Mouse (Mus musculus): ENCODE results near the gene Brsk1. TPM values are rescaled to one million over a fixed set of nuclear protein-coding genes. Genes with fewer than 3 reads are reported as not detected.
A peak's percentile ranks its signal among the peaks of the same experiment; 100 is the strongest.

Gene Brsk1
- total RNA-seq, 2 experiments from 2014 or later: 258 to 262 TPM

DNA sequence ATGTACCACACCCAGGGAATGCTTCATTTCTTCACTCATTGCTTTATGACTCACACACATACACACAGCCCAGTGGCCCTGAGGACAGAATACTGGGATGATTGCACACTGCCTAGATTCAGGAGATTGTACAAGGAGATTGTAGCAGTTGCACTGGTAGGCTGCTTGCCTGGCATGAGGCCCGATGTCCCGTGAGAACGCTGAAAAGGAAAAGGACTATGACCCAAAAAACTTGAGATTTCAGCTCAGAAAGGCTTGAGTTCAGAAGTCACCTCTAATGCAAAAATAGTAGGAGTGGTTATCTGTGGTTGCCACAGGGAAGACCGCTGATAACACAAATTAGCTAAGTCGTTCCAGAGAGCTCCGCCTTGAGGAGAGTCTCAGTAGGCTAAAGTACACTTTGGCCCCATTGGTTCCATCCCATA is 42.6 kb downstream of the Brsk1 start:
- no peak for DNase-seq
- intact Hi-C loops (cut with DNase I): no loop called here

DNA sequence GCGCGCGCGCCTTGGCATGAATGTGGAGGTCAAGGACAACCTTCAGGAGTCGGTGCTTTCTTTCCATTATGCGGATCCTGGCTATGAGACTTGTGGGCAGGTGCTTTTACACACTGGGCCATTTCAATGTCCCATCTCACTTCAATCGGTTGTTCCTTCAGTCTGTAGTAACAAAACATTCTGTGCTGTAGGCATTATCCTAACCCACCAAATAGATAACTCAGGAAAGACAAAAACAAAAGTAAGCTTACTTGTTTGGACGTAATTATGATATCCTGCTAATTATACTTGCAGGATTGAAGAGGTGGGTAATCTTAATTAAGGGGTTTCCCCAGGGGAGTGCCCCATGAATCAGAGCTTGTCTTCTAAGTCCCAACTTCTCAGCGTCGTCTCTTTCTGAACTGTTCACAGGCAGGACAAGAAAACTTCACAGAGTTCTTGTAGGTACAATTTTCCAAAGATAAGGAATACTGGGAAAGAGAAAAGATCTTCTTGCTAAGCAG is 48.7 kb downstream of the Brsk1 start:
- intact Hi-C loops (cut with DNase I): no loop called here
- no peak for DNase-seq

DNA sequence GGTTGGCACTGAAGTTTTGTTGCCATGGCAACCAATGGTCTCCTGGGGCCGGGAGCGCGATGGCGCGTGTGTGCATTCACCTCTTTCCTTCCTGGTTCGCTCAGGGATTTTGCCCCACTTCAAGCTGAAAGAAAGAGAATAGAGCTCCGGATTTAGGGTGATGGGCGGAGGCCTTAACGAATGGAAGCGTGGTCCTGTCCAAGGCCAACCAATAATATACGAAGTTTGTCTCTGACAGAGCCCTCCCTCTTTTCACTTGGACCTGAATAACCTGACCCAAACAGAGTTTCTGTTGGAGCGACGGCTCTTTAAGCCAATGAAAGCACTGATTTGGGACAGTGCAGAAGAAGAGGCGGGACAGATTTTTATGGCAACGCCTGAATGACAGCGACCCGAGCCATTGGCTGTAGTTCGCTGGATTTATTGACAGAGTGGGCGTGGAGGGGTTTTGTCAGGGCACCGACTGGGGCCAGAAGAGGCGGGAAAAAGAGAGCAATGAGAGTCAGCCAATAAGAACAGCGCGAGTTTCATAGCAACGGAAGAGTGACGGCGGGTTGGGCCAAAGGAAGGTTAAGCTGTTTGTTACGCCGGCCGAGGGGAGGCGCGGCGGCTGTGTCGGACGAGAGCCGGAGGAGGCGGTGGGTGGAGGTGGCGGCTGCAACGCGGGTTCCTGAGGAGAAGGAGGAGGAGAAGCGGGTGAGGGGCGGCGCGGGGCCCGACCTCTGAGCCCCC is 49.3 kb downstream of the Brsk1 start, which contains the start of gene Kmt5c:
TSS of gene Kmt5c (plus strand) at position 572 of the 732 bp plus-strand sequence.
- intact Hi-C loops (cut with DNase I): no loop called here
- peak; percentile 98 for DNase-seq

DNA sequence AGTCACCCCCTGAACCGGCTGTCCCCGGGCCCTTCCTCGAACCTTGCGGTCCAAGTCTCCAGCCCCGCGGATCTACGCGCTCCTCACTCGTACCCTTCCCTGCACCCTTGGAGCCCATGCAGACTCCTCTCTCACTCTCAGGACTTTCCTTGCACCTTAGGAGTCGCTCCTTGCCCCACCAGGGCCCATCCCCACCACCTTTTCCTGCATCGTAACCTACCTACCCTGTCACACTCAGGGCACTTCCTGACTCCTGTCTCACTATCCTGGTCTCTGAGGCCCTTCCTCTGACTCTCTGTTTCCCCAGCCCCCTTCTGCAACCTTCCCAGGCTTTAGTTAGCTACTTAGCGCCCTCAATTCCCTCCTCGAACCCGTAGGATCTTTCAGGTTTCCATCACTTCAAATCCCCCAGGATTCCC is 49.9 kb downstream of the Brsk1 start:
- intact Hi-C loops (cut with DNase I): no loop called here
- no peak for DNase-seq

DNA sequence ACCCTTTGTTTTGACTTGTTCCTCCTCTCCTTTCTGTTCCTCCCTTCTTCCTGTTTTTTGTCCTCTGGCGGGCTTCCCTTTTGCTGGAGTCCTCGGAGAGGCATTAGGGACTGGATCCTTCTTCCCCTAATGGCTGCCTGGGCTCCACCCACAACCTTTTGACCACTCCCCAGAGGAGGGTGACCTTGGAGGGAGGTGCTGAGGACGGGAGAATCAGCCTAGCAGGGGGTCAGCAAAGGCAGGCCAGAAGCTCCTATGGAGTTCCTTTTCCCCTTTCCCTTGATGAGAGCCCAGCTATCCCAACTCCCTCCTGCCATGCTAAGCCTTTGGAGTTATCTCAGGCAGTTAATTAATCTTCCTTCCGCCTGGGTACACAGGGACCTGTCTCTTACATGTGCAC is 50.7 kb downstream of the Brsk1 start:
- DNase-seq: peak; percentile 52
- intact Hi-C loops (cut with DNase I): no loop called here

DNA sequence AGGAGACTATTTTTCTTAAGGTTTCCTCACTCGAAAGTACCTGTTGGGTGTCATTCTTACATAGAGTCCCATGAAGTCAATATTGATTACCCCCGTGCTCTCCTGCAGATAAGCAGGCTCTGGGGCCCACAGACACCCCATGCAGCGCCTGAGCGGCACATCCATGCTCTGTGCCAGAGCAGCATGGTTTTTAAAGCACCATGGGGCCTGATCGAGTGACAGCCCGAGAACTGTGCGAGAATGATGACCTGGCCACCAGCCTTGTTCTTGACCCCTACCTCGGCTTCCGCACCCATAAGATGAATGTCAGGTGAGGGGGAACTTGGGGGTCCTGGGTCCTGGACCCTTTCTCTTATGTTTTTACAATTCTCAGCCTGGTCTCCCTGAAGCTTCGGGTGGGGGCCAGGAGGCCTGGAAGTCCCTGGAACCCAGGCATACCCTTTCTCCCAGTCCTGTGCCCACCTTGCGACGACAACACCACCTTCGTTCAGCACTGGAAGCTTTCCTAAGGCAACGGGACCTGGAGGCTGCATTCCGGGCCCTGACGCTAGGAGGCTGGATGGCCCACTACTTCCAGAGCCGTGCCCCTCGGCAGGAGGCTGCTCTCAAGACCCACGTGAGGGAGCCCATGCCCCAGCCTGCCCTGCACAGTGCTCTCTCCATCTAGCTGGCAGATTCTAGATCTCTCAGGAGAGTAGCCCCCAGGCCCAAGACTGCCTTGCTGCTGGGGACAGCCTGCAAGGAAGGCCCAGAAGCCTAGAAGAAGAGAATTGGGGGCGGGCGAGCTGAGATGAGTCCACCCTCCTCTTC is 51.5 kb downstream of the Brsk1 start:
- intact Hi-C loops (cut with DNase I): no loop called here

DNA sequence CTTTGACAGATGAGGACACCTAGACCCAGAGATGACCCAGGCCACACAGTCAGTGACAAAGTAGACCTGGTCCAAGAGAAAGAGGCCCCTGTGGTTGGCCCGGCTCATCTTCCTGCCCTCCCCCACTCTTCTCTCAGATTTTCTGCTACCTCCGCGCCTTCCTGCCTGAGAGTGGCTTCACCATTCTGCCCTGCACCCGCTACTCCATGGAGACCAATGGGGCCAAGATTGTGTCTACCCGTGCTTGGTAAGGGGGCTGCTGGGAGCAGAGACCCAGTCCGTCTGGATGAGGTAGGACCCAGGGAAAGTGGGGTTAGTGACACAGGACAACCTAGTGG is 52.0 kb downstream of the Brsk1 start:
- DNase-seq: no peak
- intact Hi-C loops (cut with DNase I): no loop called here

More for the DNA sequence above, 51.5 kb downstream of the Brsk1 start:
- no peak for DNase-seq

DNA sequence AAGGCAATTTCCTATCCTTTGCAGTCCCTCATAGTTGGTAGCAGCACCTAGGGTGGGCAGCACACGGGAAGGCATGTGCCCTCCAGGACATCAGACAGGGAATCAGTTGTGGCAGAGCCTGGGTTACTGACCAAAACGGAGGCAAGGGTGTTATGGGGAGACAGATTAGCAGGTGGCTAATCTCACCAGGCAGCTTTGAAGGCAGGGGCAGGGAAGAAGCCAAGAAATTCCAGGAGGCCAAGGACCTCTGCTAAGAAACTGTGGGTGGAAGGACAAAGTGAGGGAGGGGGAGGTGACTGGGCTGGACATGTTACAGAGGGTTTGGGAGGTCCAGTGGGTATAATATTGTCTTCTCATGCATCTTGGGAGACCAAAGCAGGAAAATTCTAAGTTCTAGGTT is 53.0 kb downstream of the Brsk1 start:
- intact Hi-C loops (cut with DNase I): no loop called here

DNA sequence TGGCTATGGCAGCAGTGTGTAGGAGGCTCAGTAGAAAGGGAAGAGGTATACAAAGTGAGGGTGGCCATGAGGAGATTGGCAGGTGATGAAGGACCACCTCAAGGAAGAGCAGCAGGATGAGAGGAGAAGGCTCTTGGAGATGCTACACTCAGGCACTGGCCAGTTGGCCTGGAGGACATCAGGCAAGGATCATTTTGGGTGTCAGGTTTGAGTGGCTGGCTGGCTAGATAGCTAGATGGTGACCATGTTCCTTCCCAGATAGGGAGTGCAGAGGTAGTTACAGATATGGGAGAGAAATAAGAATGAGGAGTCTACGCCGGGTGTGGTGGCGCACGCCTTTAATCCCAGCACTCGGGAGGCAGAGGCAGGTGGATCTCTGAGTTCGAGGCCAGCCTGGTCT is 54.5 kb downstream of the Brsk1 start:
- intact Hi-C loops (cut with DNase I): no loop called here
- no peak for DNase-seq

More for the DNA sequence above, 53.0 kb downstream of the Brsk1 start:
- DNase-seq: no peak

DNA sequence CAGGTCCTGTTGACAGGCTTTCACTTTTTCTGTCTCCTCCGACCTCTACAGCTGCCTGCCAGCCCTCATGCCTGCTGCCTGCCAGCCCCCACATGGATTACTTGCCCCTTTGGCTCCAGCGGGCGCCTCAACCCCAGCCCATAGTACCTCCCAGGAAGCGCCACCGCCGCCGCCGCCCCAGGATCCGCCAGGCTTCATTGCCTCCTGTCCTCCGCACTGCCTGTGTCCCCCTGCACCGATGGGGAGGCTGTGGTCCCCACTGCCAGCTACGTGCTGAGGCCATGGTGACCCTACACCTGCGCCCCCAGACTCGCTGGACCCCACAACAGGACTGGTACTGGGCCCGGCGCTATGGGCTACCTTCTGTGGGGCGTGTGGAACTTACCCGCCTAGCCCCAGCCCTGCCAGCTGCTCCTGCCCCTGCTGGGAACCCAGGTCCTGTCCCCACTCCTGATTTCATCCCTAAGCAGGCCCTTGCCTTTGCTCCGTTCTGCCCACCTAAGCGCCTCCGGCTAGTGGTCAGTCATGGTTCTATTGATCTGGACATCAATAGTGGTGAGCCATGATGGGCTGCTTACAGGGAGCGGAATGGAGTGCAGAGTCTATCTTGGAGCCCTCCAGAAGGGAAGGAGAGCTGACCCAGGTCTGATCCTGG is 56.0 kb downstream of the Brsk1 start:
- intact Hi-C loops (cut with DNase I): no loop called here
- DNase-seq: no peak

DNA sequence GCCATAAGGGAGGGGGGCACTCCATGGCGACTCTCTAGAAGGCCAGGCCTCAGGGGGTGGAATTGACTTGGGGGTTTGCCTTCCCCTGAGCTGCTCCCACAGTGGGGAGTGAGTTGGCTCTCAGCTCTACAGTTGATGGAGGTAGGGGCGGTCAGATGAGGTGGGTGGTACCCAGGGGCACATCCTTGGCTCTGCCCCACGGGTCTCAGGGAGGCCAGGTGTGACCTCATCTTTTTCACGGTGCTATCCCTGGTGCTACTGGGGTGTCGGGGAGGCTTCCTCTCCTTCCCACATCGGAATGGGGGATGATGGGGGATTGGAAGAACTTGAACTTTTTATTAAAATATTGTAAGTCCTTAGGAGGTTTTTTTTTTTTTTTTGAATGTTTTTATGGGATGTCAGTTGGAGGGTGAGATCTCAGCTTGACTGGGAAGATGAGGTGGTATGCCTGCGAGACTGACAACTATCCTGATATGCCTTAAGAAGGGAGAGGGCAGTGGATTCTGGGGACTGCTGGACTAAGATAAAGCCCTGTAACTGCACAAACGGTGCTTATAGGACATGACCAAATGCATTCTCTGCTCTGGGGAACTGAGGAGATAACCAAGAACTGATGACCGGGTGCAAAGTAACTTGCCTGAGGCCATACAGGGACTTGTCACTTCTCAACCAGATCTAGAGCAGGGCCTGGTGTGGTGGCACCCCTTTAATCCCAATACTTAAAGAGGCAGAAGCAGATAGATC is 56.9 kb downstream of the Brsk1 start:
- no peak for DNase-seq

DNA sequence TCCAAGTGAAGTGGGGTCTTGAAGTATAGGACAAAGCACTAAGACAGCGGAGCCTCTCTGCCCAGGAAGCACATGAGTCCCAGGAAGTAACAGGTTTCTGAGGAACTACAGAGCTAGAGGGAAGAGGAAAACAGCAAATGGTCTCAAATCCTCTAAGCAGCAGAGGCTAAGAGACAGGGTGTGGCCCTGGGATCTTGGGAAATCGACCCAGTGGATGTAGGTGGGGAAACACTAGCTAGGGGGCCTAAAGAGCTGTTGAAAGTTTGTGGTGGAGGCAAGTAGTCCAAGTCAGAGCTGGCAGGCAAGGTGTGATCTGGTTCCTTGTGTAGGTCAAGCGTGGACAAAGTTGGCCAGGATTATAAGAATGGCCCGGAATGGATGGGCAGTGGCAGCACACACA is 57.9 kb downstream of the Brsk1 start:
- intact Hi-C loops (cut with DNase I): no loop called here
- DNase-seq: no peak

More for the DNA sequence above, 56.9 kb downstream of the Brsk1 start:
- intact Hi-C loops (cut with DNase I): no loop called here

DNA sequence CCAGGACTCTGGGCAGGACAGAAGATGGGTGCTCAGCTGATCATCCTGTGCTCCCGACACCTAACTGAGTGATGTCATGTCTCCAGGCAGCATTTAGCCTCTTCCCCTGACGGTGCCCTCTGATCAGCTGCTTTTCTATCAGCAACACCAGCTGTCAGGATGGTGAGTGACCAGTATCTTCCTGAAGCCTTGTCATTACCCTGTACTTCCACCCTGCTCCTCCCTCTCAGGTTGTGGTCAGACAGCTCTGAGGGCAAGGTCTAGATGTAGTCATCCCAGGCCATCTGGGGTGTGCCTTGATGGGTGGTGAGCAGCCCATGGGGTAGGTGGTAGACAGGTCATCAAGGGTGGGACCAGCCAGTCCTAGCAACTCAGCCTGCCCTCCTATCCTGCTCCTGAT is 58.8 kb downstream of the Brsk1 start:
- no peak for DNase-seq
- intact Hi-C loops (cut with DNase I): no loop called here

DNA sequence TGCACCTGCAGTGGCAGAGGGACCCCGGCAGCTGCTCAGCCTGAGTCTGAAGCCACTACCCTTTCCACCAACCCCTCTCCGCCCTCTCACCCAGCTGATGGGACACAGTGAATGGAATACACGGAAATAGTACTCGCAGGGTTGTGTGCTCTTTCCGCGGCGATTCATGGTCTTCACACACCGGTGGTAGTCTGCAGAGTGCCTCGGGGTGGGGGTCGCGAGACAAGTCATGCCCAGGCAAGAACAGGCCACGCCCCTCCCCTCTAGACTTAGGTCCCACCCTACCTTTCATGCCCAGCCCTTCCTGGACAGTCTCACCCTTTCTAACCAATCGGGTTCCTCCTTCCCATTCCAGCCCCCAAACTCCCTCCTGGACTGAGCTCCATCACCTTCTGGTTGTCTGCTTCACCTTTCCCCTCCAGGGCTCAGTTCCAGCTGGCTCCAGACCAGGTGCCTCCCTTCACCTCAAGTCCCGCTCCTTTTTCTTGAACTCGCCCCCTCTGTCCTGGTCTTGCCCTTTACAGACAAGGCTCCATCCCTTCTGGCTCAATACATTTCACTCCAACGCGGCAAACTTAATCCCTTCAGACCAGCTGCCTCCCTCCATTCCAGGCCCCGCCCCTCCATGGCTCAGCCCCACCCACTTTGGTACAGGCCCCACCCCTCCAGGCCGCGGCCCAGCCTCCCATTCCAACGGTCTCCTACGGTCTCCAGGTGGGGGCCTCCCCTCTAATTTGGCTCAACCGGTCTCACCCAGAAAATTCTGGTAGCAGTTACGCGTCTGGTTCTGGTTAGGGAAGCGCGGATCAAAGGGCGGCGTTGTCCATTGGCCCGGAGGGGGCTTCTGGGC is 61.8 kb downstream of the Brsk1 start:
- DNase-seq: peak; percentile 47
- intact Hi-C loops (cut with DNase I): loop anchor here (5.0 kb wide), 1 partner anchor 35 kb away; the partner anchor contains the start of gene Tmem238

DNA sequence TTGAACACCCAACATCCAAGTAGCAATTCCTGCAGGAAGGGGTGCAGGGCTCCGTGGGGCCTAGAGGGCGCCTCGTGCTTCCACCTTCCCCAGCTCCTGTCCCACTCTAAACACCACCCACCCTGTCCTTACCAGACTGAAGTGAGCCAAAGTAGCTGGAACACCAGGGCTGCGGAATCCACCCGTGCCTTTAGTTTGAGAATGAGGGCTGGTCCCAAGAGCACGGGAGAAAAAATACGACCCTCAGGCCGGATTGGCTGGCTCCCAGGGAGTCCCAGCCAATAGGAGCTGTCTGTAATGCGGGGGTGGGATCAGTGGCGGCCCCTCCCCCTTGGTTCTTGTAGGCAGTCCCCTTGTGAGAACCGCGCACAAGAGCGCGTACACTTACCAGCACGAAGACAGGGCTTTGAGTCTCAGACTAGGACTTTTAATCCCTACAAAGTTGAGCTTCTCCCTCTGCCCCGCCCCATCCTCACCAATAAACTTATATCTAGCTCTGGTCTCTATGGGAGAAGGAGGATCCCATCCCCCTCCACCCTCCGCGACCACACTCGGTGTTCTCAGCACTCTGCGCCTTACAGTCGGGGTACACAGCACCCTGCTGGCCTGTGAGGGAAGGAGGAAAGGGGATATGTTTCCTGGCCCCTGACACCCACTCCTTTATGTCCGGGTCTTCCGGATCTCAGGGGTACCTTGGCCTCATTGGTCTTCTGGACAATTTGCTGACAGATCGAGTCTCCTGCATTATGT is 62.6 kb downstream of the Brsk1 start, which contains the start of gene Cox6b2:
TSS of gene Cox6b2 (minus strand) at position 274 of the 750 bp plus-strand sequence.
- DNase-seq: peak; percentile 89
- intact Hi-C loops (cut with DNase I): loop anchor here (5.0 kb wide), 1 partner anchor 34 kb away; the partner anchor contains the start of gene Tmem238

DNA sequence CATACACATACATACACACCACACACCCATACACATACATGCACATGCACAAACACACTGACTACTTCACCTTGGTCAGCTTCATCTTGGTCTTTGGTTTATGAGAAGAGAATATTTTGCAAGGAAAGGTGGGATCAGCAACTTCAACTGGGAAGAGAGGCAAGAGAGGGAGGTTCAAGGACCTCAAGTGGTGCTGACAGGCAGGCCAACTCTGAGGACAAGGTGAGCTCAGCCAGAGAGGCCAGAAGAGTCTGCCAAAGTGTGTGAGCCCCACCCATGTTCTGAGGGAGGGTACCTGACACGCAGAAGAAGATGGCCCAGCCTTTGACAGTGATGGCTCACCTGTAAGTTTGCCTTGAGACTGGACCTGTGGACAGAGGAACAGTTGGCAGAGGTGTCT is 69.3 kb downstream of the Brsk1 start:
- intact Hi-C loops (cut with DNase I): no loop called here
- no peak for DNase-seq

DNA sequence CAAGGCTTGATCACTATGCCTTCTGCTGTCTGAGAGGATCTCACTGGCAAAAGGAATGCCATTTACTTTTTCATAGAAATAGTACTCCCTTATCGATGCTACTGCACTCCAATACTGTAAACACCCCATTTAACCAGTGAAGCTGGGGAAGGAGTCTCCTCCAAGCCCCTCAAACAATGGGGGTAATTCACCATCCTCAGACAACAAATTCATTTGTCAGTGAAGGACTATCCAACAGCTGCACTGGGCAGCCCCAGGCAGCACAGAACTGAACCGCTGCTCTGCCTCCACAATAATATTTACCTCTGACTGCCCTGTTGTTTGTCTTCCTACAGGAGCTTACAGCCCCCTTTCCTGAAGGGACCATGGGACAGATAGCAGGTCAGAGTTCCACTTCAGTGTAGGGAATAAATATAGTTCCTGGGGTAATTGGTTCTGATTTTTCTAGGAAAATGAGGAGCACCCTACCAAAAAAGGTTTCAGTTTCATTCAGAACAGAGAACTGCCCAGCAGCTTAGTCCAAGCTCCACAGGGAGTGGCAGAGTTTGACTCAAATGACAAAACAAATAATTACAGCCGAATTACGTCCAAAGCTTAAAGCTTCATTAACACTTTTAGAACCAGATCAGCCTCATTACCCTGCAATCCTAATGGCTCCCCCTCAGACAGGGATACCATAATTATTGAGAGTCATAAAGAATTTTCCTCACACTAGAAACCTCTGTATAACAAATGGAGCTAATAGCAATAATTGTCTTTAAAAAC is 74.7 kb downstream of the Brsk1 start:
- intact Hi-C loops (cut with DNase I): no loop called here
- DNase-seq: no peak
